Mouse (Mus musculus): ENCODE measurements around the gene Prmt3.

Prmt3 gene

GRCm38 (mm10) chr7:49778114-49778901, at the start of gene Prmt3:
Gene Prmt3 (plus strand): TSS chr7:49778346.
- DNase-seq, result peak; percentile 98

- DNase-seq, result no peak
These were observed 43.8 kb upstream of the Prmt3 start for GRCm38 (mm10) chr7:49734342-49734741.

GRCm38 (mm10) chr7:49739448-49739847, 38.7 kb upstream of the Prmt3 start:
- DNase-seq, result no peak

DNA sequence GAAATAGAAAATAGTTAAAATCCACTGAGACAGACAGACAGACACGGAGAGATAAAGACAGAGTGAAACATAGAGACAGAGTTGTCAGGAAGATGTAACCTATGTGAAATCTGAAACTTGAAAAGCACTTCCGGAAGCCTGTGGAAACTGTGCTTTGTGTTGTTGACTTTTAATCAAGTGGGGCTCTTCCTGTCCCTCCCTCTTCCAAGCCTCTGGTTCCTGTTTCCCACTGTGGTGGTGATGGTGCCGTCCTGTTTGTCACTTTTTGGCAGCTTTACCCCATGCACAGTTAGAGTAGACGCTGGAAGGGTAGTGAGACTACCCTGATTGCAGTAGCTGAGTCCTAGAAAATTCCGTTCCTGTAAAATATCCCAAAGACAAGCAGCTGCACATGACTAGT, 36.7 kb upstream of the Prmt3 start:
- peak; percentile 26 for DNase-seq

GRCm38 (mm10) chr7:49741923-49742322, 36.2 kb upstream of the Prmt3 start:
- DNase-seq, result no peak

DNA sequence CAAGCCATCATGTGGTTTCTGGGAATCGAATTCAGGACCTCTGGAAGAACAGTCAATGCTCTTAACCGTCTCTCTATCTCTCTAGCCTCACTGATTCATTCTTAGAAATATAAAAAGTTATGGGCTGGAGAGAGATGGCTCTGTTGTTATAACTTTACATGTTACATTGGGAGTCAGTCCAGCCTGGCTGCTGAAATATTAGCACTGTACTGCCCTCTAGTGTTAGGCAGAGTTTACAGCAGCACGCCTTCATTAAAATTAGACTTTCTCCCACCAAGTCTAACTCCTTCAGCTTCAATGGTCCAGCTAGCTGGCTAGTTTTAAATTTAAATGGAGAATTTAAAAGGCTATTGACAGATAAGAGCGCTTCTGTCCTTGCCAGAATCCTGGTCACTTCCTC, 27.0 kb upstream of the Prmt3 start:
- DNase-seq, result peak; percentile 57

DNA sequence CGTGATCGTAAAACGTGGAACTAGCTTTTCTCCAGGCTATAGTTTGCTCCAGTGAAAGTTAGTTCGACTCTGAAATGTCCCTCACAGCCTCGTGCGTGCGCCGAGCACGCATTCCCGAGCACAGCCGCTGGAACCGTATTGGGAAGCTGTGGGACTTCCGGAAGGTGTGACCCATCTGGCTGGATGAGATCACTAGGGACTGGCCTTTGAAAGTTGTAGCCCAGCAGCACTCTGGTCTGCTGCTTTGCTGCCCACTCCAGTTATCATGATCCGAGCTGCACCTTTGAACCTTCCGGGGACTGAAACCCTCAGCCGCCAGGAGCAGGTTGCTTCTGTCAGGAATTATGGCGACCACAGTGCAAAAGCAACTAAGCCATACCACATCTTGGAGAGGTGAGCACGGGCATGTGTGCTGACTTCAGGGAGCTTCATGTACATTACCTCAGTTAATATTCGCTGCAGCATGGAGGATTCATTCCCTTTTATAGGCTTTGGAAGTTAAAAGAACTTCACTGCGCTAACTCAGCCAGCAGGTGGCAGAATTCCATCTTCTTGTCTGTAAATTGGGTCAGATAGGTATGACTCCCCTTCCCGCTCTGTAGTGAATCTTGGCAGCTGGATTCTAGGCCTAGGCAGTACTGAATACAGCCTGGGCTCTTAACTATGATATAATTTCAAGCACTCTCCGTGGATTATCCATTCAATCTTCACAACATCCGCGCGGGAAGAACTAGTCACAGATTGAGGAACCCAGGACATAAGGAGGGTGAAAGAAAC, 25.2 kb upstream of the Prmt3 start:
- peak; percentile 65 for DNase-seq

- peak; percentile 67 for DNase-seq
These were observed 23.4 kb upstream of the Prmt3 start for GRCm38 (mm10) chr7:49754767-49755166.

- DNase-seq, result peak; percentile 64
These were observed 19.1 kb upstream of the Prmt3 start, which contains the start of gene Htatip2 for GRCm38 (mm10) chr7:49758934-49759571. Gene Htatip2 (plus strand): TSS chr7:49759115.

DNA sequence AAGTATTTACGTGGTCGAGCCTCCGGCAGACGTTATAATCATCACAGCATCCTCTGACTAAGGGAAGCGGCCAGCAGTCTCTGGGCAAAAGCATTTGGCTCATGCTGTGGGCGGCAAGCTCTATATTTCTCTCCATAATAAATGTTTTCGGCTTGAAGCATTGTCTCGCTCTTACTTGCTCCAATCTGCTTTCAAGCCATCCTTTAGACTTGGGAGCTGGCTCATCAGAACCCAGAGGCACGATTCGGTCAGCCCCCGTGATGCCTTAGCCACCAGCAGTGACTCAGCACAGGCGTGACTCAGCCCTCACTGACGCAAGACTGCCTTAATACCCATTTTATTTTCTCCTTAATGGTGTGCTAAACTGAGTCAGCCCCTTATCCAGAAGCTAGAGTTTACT, 15.5 kb upstream of the Prmt3 start:
- DNase-seq, result no peak

DNA sequence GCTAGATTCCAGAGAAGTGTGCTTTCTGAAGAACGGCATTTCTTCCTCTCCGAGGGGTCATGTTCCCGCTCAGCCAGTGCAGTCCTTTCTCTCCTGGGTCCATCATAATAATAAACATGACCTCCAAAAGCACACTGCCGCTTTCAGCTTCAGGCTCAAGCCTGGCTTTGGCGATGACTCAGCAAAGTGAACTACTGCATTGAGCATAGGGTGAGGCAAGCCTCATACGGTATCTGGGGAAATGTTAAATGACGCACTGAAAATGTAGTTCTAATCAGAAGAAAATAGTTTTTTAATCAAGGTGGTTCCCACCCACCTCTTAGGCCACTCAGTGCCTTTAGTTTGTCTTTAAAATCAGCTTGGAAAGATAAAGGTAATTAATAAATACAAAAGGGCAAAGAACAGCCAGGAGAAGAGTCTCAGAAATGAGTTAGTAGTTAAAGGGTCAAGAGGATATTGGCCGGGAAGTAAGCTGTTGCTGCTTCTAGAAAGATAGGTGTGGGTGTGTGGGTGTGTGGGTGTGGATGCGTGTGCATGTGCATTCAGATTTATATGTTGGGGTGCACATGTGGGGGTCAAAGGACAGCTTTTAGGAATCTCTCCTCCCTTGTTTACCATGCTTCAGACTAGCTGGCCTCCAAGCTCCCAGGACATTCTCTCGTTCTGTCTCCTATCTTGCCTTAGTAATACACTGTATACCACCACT, 14.0 kb upstream of the Prmt3 start:
- DNase-seq, result no peak

DNA sequence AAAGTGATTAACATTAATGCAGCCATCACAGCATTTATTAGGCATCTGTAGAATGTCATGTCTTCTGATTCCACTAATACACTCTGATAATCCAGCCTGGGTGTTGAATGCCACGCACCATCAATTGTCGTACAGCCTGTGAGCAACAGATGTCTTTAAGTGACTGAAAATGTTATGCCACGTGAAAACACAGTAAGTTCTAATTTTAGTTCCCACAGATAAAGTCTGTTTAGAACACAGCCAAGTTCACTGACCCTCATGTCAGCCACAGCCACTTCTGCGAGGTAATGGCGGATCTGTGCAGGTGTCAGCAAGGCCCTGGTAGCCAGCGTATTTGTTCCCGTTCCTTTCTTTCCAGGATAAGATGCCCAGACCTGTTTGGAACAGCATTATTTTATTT, 12.0 kb upstream of the Prmt3 start:
- DNase-seq, result no peak

- DNase-seq, result no peak
These were observed 9.6 kb upstream of the Prmt3 start for GRCm38 (mm10) chr7:49768509-49768908.

GRCm38 (mm10) chr7:49774396-49774795, 3.8 kb upstream of the Prmt3 start:
- DNase-seq, result no peak

GRCm38 (mm10) chr7:49777585-49777984, 561 bp upstream of the Prmt3 start:
- no peak for DNase-seq

- DNase-seq, result peak; percentile 12
These were observed 914 bp downstream of the Prmt3 start for GRCm38 (mm10) chr7:49778904-49779615.

DNA sequence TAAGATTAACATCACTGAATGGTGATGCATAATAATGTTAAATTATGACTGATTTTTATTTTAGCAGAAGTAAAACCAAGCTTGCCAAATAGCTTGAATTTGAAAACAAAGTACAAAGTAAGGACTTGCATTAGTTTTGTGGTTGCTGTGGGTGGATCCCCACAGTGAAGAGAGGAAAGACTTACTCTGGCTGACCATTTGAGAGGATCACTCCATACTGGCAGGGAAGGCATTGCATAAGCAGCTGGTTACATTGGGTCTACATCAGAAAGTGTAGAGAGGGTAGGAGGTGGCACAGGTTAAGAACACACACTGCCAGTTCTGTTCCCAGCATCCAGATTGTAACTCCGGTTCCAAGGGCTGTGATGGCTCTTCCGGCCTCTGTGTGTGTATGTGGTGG, 4.9 kb downstream of the Prmt3 start:
- no peak for DNase-seq

DNA sequence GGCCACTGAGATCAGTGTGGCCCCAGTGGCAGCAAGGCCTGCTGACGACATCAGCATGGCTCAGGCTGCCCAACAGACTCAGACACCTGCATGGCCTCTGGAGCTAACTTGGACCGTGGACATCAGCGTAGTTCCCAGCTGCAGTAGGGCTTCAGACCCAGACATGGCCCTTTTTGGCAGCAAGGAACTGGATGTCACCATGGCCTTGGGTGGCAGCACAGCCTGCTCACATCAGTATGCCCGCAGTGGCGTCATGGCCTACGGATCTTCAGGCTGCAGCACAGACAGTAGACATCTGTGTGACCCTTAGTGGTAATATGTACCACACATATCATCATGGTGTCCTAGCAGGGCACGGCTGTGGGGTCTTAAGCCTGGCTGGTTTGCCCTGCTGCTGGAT, 7.0 kb downstream of the Prmt3 start:
- DNase-seq, result no peak

- peak; percentile 60 for DNase-seq
These were observed 8.7 kb downstream of the Prmt3 start for GRCm38 (mm10) chr7:49786618-49787382.

GRCm38 (mm10) chr7:49787383-49787645, 9.2 kb downstream of the Prmt3 start:
- no peak for DNase-seq

DNA sequence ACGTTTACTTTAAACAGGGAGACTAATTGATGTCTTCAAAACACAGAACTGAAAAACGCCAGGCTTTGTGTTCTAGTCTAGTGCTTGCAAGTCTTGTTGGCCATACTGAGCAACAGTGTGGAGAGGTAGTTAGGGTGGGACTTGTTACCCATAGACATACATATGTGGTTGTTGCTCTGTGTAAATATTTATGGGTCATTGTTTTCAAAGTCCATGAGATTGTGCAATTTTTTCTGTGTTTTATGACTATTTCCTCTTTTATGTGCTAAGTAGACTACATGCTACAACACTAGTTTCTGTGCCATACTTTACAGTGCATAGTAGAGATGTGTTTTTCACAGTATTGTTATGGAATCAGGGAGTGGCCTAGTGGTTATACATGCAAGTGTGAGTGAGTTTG, 16.2 kb downstream of the Prmt3 start:
- DNase-seq, result no peak

- no peak for DNase-seq
These were observed 19.0 kb downstream of the Prmt3 start for GRCm38 (mm10) chr7:49797171-49797570.
